In the genomic region with DNA sequence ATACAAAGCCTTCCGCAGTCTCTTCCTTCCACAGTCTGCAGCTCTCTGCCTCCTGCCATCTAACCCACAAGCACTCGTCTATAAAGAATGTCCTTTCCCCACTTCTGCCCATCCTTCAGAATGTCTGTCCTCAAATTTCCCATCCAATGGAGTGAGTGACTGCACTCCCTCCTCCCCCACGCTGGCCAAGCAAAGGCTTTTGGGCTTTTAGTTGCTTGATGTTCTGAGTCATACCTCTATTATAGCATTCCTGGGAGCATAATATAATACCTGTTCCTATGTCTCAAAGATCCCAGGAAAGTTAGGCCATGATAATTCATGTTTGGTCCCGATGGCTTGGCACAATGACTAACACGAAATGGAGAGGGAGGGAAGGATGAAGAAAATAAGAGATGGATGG, we compare ENCODE assay signal across 8 mouse cellular contexts. TPM values are rescaled to one million over a fixed set of nuclear protein-coding genes. Genes with fewer than 3 reads are reported as not detected.
DNase-seq lines count a peak whose midpoint lies in the region; ATAC-seq and TF ChIP-seq lines count a peak whose summit lies in the region.

No protein-coding gene starts in this region.

- WGBS in kidney, embryonic 16.5 days, result 32% methylated on average over 5 of the region's 5 CpGs
- WGBS in hindbrain, embryonic 16.5 days, result 22% methylated on average over 5 of the region's 5 CpGs
- 20% methylated on average over 5 of the region's 5 CpGs for WGBS in midbrain, postnatal 0 days

- ATAC-seq in kidney, embryonic 16.5 days (ENCODE audit: low FRiP score, low TSS enrichment), result no peak
- ATAC-seq in hindbrain, embryonic 16.5 days, result no peak
- no peak for ATAC-seq in midbrain, postnatal 0 days (ENCODE audit: low FRiP score)

- peak overlapping the region; percentile 80; the same call in 1 of the 2 replicates for H3K4me3 ChIP-seq in kidney, embryonic 16.5 days (ENCODE audit: low read length)
- peak overlapping the region; percentile 30; the same call in 1 of the 2 replicates for H3K4me3 ChIP-seq in cortical plate, adult 2 months (ENCODE audit: insufficient read depth, low read length)
- peak overlapping the region; percentile 78 for H3K4me3 ChIP-seq in hindbrain, embryonic 16.5 days (ENCODE audit: low read length)
- H3K4me3 ChIP-seq in midbrain, postnatal 0 days (ENCODE audit: low read depth, low read length), result peak overlapping the region; percentile 70; the same call in 1 of the 2 replicates

- peak overlapping the region; percentile 65 for H3K4me2 ChIP-seq in kidney, embryonic 16.5 days (replicated peaks; ENCODE audit: low read depth, low read length)
- H3K4me2 ChIP-seq in hindbrain, embryonic 16.5 days (ENCODE audit: low read length), result peak overlapping the region; percentile 83
- peak overlapping the region; percentile 78 for H3K4me2 ChIP-seq in midbrain, postnatal 0 days (ENCODE audit: low read depth, low read length, poor library complexity, severe bottlenecking)

- no peaks in the 10 kb centered on the region for H3K27me3 ChIP-seq in kidney, embryonic 16.5 days (ENCODE audit: insufficient read depth, low read length)
- H3K27me3 ChIP-seq in hindbrain, embryonic 16.5 days (replicated peaks; ENCODE audit: control insufficient read depth, insufficient read depth, low read length), result no peaks in the 10 kb centered on the region
- H3K27me3 ChIP-seq in midbrain, postnatal 0 days (ENCODE audit: insufficient read depth, low read length), result no peaks in the 10 kb centered on the region

- DNase-seq in kidney, postnatal 25 days, result no peak
- DNase-seq in midbrain, postnatal 0 days (ENCODE audit: low spot score), result no peak
- DNase-seq in ovary, postnatal 10 days (ENCODE audit: low spot score), result no peak
- DNase-seq in urinary bladder, postnatal 36 days (ENCODE audit: low spot score in 2 of 2), result no peak
- no peak for DNase-seq in gastrocnemius, postnatal 36 days

- TF ChIP-seq POLR2A in cortical plate, adult 2 months (IDR thresholded peaks at IDR 0.05; ENCODE audit: extremely low read depth, insufficient read depth, low read length), result no peak

- H3K9me3 ChIP-seq in kidney, embryonic 16.5 days (ENCODE audit: low read length), result no peaks in the 10 kb centered on the region
- no peaks in the 10 kb centered on the region for H3K9me3 ChIP-seq in hindbrain, embryonic 16.5 days (ENCODE audit: control insufficient read depth, low read length)
- H3K9me3 ChIP-seq in midbrain, postnatal 0 days (ENCODE audit: low read length), result no peaks in the 10 kb centered on the region

- H3K27ac ChIP-seq in kidney, embryonic 16.5 days (ENCODE audit: low read length), result 0 out of 2 replicates have a peak overlapping the region, but pooled peaks have one; percentile 38
- no peak overlapping the region for H3K27ac ChIP-seq in cortical plate, adult 2 months (ENCODE audit: insufficient read depth, low read length)
- H3K27ac ChIP-seq in hindbrain, embryonic 16.5 days (ENCODE audit: low read depth, low read length), result peak overlapping the region; percentile 56
- H3K27ac ChIP-seq in midbrain, postnatal 0 days (ENCODE audit: low read depth, low read length), result peak overlapping the region; percentile 79

- no peak for TF ChIP-seq CTCF in cortical plate, adult 2 months (IDR thresholded peaks at IDR 0.05; ENCODE audit: extremely low read depth, insufficient read depth, low read length)
- TF ChIP-seq CTCF in midbrain, postnatal 0 days (IDR thresholded peaks at IDR 0.05), result no peak

- intact Hi-C loops in gastrocnemius, postnatal 36 days (cut with DNase I), result loop anchor here (5.0 kb wide), 2 partner anchors 76 to 176 kb away; a partner anchor contains a TSS

- peak overlapping the region; percentile 52; the same call in 1 of the 2 replicates for H3K9ac ChIP-seq in kidney, embryonic 16.5 days (replicated peaks; ENCODE audit: low read length)
- peak overlapping the region; percentile 16 for H3K9ac ChIP-seq in hindbrain, embryonic 16.5 days (ENCODE audit: low read depth, low read length)
- no peak overlapping the region for H3K9ac ChIP-seq in midbrain, postnatal 0 days (replicated peaks; ENCODE audit: low read length, poor library complexity, severe bottlenecking)

- peaks cover 3% of the 10 kb centered on the region; the same call in 1 of the 2 replicates for H3K36me3 ChIP-seq in kidney, embryonic 16.5 days (ENCODE audit: insufficient read depth, low read length)
- H3K36me3 ChIP-seq in hindbrain, embryonic 16.5 days (ENCODE audit: control insufficient read depth, insufficient read depth, low read length), result peaks cover 6% of the 10 kb centered on the region
- peaks cover 7% of the 10 kb centered on the region for H3K36me3 ChIP-seq in midbrain, postnatal 0 days (ENCODE audit: insufficient read depth, low read length)

- H3K4me1 ChIP-seq in kidney, embryonic 16.5 days (ENCODE audit: insufficient read depth, low read length), result peaks cover 21% of the 10 kb centered on the region
- H3K4me1 ChIP-seq in cortical plate, adult 2 months (ENCODE audit: control insufficient read depth, insufficient read depth, low read length), result peaks cover 3% of the 10 kb centered on the region
- peaks cover 17% of the 10 kb centered on the region for H3K4me1 ChIP-seq in hindbrain, embryonic 16.5 days (ENCODE audit: control insufficient read depth, insufficient read depth, low read depth, low read length)
- peaks cover 8% of the 10 kb centered on the region for H3K4me1 ChIP-seq in midbrain, postnatal 0 days (ENCODE audit: insufficient read depth, low read length)

RNA-seq across cellular contexts. Expression of a gene that starts 0.9 kb away (rescaled TPM):
- 15.3 and 19.0 TPM in 2 replicates for polyA plus RNA-seq in kidney, embryonic 16.5 days (2015; fragmentation: Nextera tagmentation; extraction: Ambion mirVana)
- 58.1 and 61.5 TPM in 2 replicates for polyA plus RNA-seq in cortical plate, adult 2 months (2012; rRNA removed)
- polyA plus RNA-seq in hindbrain, embryonic 16.5 days (2015; fragmentation: Nextera tagmentation; extraction: Ambion mirVana), result 54.9 and 55.6 TPM in 2 replicates
- 99.9 and 119 TPM in 2 replicates for total RNA-seq in midbrain, postnatal 0 days (2014; rRNA removed)
- polyA plus RNA-seq in midbrain, postnatal 0 days (2015; fragmentation: Nextera tagmentation; extraction: Ambion mirVana), result 55.0 and 55.6 TPM in 2 replicates
- 1 to 10 TPM; 6.2 to 8.1 TPM for total RNA-seq in gastrocnemius, postnatal 36 days (2021)

RNA-seq across cellular contexts. Expression of a gene that starts 20.1 kb away (rescaled TPM):
- 43.9 and 46.3 TPM in 2 replicates for polyA plus RNA-seq in kidney, embryonic 16.5 days (2015; fragmentation: Nextera tagmentation; extraction: Ambion mirVana)
- polyA plus RNA-seq in cortical plate, adult 2 months (2012; rRNA removed), result 14.8 and 15.4 TPM in 2 replicates
- 42.9 and 46.3 TPM in 2 replicates for polyA plus RNA-seq in hindbrain, embryonic 16.5 days (2015; fragmentation: Nextera tagmentation; extraction: Ambion mirVana)
- total RNA-seq in midbrain, postnatal 0 days (2014; rRNA removed), result 23.7 and 30.1 TPM in 2 replicates
- 28.2 and 36.8 TPM in 2 replicates for polyA plus RNA-seq in midbrain, postnatal 0 days (2015; fragmentation: Nextera tagmentation; extraction: Ambion mirVana)
- 1 to 10 TPM; 4.2 to 6.8 TPM for total RNA-seq in gastrocnemius, postnatal 36 days (2021)

RNA-seq across cellular contexts. Expression of a gene that starts 21.7 kb away (rescaled TPM):
- polyA plus RNA-seq in kidney, embryonic 16.5 days (2015; fragmentation: Nextera tagmentation; extraction: Ambion mirVana), result 40.3 and 41.9 TPM in 2 replicates
- 19.0 and 20.2 TPM in 2 replicates for polyA plus RNA-seq in cortical plate, adult 2 months (2012; rRNA removed)
- 31.7 and 37.0 TPM in 2 replicates for polyA plus RNA-seq in hindbrain, embryonic 16.5 days (2015; fragmentation: Nextera tagmentation; extraction: Ambion mirVana)
- total RNA-seq in midbrain, postnatal 0 days (2014; rRNA removed), result 35.6 and 55.1 TPM in 2 replicates
- polyA plus RNA-seq in midbrain, postnatal 0 days (2015; fragmentation: Nextera tagmentation; extraction: Ambion mirVana), result 28.0 and 28.3 TPM in 2 replicates
- 10 to 100 TPM; 16.1 to 20.9 TPM for total RNA-seq in gastrocnemius, postnatal 36 days (2021)

RNA-seq across cellular contexts. Expression of a gene that starts 27.7 kb away (rescaled TPM):
- polyA plus RNA-seq in kidney, embryonic 16.5 days (2015; fragmentation: Nextera tagmentation; extraction: Ambion mirVana), result 1.4 and 1.5 TPM in 2 replicates
- polyA plus RNA-seq in cortical plate, adult 2 months (2012; rRNA removed), result 0.44 and 0.47 TPM in 2 replicates
- polyA plus RNA-seq in hindbrain, embryonic 16.5 days (2015; fragmentation: Nextera tagmentation; extraction: Ambion mirVana), result 0.86 and 1.3 TPM in 2 replicates
- total RNA-seq in midbrain, postnatal 0 days (2014; rRNA removed), result 0.44 and 0.71 TPM in 2 replicates
- polyA plus RNA-seq in midbrain, postnatal 0 days (2015; fragmentation: Nextera tagmentation; extraction: Ambion mirVana), result 0.47 and 0.70 TPM in 2 replicates
- total RNA-seq in gastrocnemius, postnatal 36 days (2021), result under 1 TPM; 0.10 to 0.61 TPM

RNA-seq across cellular contexts. Expression of a gene that starts 28.2 kb away (rescaled TPM):
- 9.1 and 9.7 TPM in 2 replicates for polyA plus RNA-seq in kidney, embryonic 16.5 days (2015; fragmentation: Nextera tagmentation; extraction: Ambion mirVana)
- 1.7 and 2.4 TPM in 2 replicates for polyA plus RNA-seq in cortical plate, adult 2 months (2012; rRNA removed)
- 6.0 and 7.3 TPM in 2 replicates for polyA plus RNA-seq in hindbrain, embryonic 16.5 days (2015; fragmentation: Nextera tagmentation; extraction: Ambion mirVana)
- total RNA-seq in midbrain, postnatal 0 days (2014; rRNA removed), result 1.2 and 1.9 TPM in 2 replicates
- polyA plus RNA-seq in midbrain, postnatal 0 days (2015; fragmentation: Nextera tagmentation; extraction: Ambion mirVana), result 3.1 and 3.2 TPM in 2 replicates
- total RNA-seq in gastrocnemius, postnatal 36 days (2021), result 1 to 10 TPM; 1.4 to 1.5 TPM

Comparison
In these comparisons a context has a peak if more than half of its experiments do, and no peak if none do; other contexts are left out.
1. H3K4me3 ChIP-seq: peak in every context shown above with its lines; median percentile 80 in kidney, embryonic 16.5 days; 78 in hindbrain, embryonic 16.5 days; 70 in midbrain, postnatal 0 days; 30 in cortical plate, adult 2 months.